Mouse (Mus musculus) liver (tissue): Measurements from ENCODE around the gene Pbx3.

Source experiments
- DNase-seq: peaks from one replicate; pipeline ENCODE4 v3.0.0-alpha.2; 2020; ENCODE audit warnings: mixed read lengths

Pbx3 gene

GRCm38 (mm10) chr2:34217596-34217995 lies 155.3 kb downstream of the Pbx3 start:
- DNase-seq = no peak

DNA sequence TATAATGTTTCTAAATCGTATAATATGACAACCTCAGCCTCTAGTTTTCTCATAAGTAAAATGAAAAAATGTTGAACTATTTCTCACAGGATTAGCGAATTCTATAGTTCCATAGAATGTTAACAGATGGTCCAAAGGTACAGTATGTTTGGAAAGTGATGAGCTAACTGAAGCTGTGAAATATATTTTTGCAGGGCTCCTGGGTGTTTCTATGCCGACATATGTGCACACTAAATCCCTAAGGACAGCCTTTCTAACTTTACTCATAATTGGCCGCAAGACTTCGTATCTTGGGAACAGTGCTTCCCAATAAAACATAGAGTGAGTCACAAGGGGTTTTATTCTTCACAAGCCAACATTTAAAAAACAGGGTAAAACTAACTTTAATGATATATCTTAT lies 157.4 kb downstream of the Pbx3 start:
- no peak for DNase-seq

GRCm38 (mm10) chr2:34212418-34212817 lies 160.5 kb downstream of the Pbx3 start:
- DNase-seq = no peak

- no peak for DNase-seq
Observed at GRCm38 (mm10) chr2:34204797-34205196, 168.1 kb downstream of the Pbx3 start.

DNA sequence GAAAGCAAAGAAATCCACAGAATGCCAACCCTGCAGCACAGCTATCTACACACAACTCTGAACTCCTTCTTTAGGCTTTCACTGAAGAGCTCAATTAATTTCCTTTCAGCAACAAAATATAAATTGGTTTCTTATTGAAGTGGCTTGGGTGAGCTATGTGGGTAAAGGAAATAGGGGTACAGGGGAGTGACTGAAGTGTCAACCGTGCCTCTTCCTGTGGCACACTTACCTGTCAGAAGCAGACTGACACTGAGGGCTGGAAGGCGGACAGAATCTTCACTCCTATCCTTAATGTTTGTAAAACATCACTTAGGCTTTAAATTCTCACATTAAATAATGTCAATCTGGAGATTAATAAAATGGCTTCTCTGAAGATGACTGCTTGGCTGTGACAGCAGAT lies 168.6 kb downstream of the Pbx3 start:
- no peak for DNase-seq

DNA sequence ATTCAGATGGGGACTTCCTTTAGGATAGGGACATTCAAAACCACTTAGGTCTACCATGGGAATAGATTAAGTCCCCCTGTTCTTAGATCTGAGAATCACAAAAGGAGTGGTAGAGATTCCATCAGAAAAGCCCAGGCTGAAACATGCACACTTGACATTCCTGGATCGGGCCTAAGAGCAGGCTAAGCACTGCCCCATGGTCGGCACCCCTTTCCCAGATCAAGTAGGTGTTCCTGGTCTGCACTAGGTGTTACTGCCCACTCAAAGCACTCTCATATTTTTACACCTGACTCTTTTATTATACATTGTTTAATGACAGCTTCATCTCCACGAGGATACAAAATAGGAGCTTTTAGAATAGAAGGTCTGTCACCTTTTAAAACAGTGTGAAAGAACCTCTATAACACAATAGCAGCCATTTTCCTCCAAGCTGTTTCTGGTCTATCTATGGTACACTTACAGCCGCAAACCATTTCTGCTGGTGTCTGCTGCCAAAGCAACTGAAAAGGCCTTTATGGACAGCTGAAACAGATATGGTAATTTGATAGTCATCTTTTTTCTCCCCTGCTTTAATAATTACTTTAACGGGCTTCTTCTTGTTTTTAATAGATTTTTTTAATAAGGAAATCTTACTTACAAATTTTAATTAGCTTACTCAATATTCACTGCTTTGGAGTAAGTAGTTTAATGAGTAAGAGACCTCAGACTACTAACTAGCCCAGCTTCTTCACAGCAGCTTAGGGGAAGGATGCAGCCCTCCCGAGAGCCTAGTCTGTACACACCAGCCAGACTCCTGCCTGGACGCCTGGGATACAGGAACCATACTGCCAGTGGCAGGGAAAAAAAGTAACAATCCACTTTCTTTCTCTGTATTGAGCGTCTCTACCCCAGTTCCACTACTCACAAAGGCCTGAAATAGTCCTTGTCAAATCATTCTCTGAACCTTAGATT lies 178.8 kb downstream of the Pbx3 start:
- DNase-seq = no peak

GRCm38 (mm10) chr2:34193276-34193675 lies 179.7 kb downstream of the Pbx3 start:
- no peak for DNase-seq

DNA sequence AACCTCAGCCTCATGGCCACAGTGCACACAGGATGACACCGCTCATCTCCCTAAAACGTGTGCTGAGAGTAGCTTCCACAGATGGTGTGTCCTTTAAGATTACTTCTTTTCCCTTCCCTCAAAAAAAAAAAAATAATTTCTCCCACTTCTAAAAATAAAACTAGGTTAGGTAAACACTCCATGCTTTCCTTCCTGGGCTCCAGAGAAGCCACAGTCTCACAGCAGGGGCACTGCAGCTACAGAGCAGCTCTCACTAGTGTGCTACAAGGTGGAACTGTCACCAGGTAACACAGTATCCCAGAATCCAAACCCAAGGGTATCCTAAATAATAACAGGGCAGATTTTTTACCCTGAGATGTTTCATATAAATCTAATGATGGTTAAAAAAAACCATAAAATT lies 185.6 kb downstream of the Pbx3 start:
- no peak for DNase-seq

DNA sequence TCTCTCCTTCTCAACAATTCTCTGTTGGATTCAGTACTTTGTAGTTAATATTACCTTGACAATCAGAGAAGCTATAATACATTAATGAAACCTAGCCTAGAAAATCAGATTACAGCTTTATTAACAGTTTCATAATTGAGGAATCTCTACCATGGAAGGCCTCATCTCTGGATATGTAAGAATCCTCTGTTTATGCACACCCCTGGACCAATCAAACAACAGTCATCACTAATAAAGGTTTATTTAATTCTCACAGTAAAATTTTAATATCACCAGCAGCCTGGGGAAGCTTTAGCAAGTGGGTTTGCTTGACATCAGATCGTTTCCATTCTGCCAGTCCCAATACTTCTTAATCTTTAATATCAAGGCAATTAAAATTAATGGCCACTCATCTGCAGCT lies 191.3 kb downstream of the Pbx3 start:
- DNase-seq = no peak

- no peak for DNase-seq
Observed at GRCm38 (mm10) chr2:34179299-34179698, 193.6 kb downstream of the Pbx3 start.

DNA sequence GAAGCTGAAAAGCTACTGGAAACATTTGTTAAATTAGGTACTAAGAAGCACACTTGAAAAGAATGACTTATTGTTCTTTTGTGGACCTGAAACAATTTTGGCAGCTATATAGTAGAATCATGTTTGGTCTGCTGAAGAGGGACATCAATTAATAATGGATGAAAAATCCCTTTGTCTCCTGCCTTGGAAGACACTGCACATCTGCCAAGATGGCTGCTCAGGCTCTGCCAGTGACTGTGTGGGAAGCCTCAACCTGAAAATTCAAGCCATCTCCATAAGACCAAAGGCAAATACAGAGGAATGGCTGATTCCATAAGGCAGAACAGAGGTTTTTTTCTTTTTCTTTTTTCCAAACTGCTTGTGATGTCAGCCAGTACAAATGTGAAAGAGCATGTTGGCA lies 194.3 kb downstream of the Pbx3 start:
- DNase-seq = no peak

- DNase-seq = no peak
Observed at GRCm38 (mm10) chr2:34170424-34170823, 202.5 kb downstream of the Pbx3 start.

DNA sequence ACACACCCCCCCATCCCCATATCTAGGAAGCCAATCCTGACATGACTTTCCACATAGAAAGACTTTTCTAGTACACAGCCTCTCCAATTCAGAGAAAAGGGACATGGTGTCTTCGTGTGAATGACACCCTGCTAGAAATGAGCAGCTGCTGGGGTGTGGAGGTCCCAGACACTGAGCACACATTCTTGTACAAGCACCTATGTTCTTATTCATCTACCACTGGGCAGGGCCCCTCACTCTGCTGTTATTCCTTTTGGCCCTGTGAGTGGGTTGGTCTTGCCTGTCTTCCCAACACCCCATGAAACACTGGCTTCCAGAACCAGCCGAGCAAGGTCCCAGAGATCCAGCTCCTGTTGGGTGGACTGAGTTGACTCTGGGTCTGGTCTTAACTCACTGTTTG lies 203.3 kb downstream of the Pbx3 start:
- no peak for DNase-seq

DNA sequence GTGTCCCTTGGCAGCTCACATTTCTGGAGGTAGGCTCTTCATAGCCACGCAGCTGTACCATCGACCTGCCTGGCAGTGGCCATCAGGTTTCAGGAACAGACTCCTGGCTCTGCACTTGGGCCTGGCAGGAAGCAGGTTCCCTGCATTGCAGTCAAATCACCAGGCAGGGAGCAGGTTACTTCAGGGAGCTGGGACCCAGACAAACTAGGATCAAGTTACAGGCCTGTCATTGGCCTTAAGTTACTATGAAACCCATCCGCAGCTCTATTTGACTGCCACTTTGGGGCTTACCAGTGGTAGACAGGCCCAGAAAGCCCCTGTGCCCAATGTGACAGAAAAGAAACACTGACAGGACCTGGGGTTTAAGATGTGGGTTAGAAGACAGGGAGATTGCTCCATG lies 204.8 kb downstream of the Pbx3 start:
- no peak for DNase-seq

DNA sequence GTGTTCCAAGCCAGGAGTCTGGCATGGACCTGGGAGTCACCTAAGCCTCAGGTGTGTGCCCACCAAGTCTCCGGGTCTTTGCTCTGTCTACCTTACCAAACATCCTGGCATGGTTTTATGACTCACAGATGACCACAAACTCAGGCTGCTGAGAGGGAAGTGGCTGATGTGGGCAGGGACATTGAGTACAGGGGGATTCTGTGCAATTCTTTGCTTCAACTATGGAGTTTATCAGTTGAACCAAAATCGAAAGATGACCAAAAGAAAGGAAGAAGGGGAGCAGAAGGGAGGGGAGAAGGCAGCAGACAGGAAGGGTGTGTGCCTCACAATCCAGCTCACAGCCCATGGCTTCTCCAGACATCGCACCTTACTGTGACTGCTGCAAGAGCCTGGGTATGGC lies 210.5 kb downstream of the Pbx3 start:
- no peak for DNase-seq

GRCm38 (mm10) chr2:34157746-34158145 lies 215.2 kb downstream of the Pbx3 start:
- DNase-seq = no peak

DNA sequence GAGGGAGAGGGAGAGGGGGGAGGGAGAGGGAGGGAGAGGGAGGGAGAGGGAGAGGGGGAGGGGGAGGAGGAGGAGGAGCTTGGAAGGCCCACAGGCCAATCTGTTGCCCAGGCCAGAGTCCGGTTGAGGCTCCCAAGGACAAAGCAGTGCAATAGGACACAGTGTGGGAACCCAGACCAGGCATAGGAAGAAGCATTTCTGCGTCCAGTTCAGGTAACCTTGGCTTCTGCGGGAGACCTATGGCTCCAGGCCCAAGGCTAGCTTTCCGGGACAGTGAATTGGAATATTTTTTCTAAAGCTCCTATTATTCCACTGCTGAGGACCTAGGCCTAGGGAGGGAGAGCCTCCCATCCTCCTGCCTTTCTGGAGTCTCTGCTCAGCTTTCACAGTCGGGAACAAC lies 218.1 kb downstream of the Pbx3 start:
- DNase-seq = peak; percentile 36

- no peak for DNase-seq
Observed at GRCm38 (mm10) chr2:34153336-34153735, 219.6 kb downstream of the Pbx3 start.

- no peak for DNase-seq
Observed at GRCm38 (mm10) chr2:34150560-34150959, 222.4 kb downstream of the Pbx3 start.

- DNase-seq = no peak
Observed at GRCm38 (mm10) chr2:34148214-34148613, 224.7 kb downstream of the Pbx3 start.

- no peak for DNase-seq
Observed at GRCm38 (mm10) chr2:34147476-34147875, 225.5 kb downstream of the Pbx3 start.

DNA sequence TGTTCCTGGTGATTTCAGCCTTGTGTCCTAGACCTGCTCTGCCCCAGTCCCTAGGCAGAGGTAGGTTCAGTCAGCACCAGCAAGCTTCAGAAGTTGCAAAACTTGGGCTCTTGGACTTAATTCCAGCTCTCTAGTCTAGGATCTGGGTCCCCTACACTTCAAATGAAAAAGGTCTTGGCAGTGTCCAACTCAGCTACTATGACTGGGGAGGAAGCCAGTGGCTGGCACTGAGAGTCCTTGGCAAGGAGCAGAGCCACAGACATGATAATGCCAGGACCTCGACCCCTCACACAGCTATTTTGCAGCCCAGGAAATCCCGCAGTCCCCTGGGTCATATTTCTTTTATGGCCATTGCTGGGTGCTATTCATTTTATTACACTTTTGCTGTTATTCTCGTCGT lies 225.9 kb downstream of the Pbx3 start:
- DNase-seq = no peak

DNA sequence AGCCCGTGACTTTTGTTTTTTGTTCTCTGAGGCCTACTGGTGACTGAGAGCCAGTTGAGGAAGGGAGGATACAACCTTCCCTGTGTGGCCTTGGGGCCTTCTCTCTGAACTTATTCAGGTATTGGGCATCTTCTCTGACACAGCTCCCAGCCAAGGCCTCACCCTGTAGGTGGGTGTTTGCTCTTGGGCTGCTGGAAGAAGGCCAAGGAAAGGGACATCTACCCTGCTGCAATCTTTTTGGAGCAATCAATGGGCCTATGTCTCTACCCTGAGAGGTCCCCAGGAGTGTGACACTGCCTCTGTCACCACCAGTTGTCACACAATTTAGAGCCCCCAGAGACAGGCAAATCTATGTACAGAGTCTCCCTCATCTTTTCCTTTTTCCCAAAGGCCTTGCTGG lies 226.5 kb downstream of the Pbx3 start:
- no peak for DNase-seq

DNA sequence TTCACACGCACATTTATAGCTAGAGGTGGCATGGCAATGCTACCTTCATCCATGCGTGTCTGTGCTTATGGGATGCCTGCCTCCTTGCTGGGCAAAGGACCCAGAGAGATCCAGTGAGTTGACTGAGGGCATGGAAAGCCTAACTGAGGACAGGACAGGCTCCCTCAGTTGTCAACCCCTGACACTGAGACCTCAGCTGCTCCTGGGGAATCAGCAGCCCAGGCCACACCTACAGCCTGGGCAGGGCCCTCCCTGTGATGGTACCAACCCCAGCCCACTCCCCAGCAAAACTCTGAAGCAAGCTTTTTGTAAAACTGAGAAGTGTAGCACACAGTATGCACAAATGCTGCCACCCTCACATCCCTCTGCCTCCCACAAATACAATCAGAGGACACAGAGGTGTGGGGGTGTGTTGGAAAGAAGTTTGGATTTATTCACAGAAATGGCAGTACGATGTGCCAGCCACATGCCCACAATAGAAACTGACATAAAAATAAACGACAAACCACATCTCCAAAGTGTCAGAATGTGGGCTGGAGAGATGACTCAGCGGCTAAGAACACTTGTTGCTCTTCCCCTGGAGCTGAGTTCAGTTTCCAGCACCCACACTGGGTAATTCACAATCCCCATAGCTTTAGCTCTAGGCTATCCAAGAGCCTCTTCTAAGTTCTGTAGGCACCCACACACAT lies 233.3 kb downstream of the Pbx3 start:
- no peak for DNase-seq
